Mouse (Mus musculus) embryonic fibroblast, embryonic 13.5 days (primary cell): ENCODE measurements around the gene Pi4kb. TPM values are rescaled to one million over a fixed set of nuclear protein-coding genes. Genes with fewer than 3 reads are reported as not detected.

ENCODE experiments used
- H3K27ac ChIP-seq: 2 replicates; pipeline ENCODE4 v1.5.1; 2012; ENCODE audit warnings: low read length, control low read depth, inconsistent platforms; ENCODE audit not compliant: insufficient read depth
- H3K4me1 ChIP-seq: 2 replicates; pipeline ENCODE4 v1.6.1; 2011; ENCODE audit warnings: low read length; ENCODE audit not compliant: control insufficient read depth, insufficient read depth
- H3K4me3 ChIP-seq: 2 replicates; pipeline ENCODE4 v1.5.1; 2011; ENCODE audit warnings: mild to moderate bottlenecking, control low read depth, low read length; ENCODE audit not compliant: insufficient read depth
- CTCF ChIP-seq: IDR thresholded peaks from 2 replicates; pipeline ENCODE4 v1.5.1; 2011; ENCODE audit warnings: mild to moderate bottlenecking, control low read depth, low read length, moderate library complexity, borderline replicate concordance; ENCODE audit not compliant: insufficient read depth
- POLR2A ChIP-seq: IDR thresholded peaks from 2 replicates; pipeline ENCODE4 v1.6.1; 2011; ENCODE audit warnings: low read depth, mild to moderate bottlenecking, control low read depth, low read length, moderate library complexity
- polyA plus RNA-seq: library from polyadenylated mRNA; stranded (reverse); fragments of >200 nt; gene quantifications from 2 replicates; pipeline ENCODE4 v1.2.4, GENCODE M21; 2011; ENCODE audit warnings: low read depth; ENCODE audit not compliant: missing spikeins, insufficient read length

The Pi4kb gene
- polyA plus RNA-seq, 1 experiment = 35.9 TPM

GRCm38 (mm10) chr3:95042166-95042837, 67.8 kb downstream of the Pi4kb start, which contains the start of gene Psmd4:
Gene Psmd4 (minus strand): TSS chr3:95042614.
- TF ChIP-seq POLR2A (peak; percentile 94), CTCF (no peak)
- H3K27ac ChIP-seq = peak within 1 kb of the TSS; percentile 19
- peak within 1 kb of the TSS; percentile 95 for H3K4me3 ChIP-seq
- peaks cover 8% of the 10 kb centered on the region for H3K4me1 ChIP-seq

GRCm38 (mm10) chr3:95042838-95043229, 68.3 kb downstream of the Pi4kb start:
- Histone ChIP-seq H3K27ac (peak overlapping the region; percentile 19; the same call in 1 of the 2 replicates), H3K4me3 (no peak overlapping the region)
- TF ChIP-seq POLR2A (no peak), CTCF (no peak)

GRCm38 (mm10) chr3:95043251-95043650, 68.7 kb downstream of the Pi4kb start:
- H3K27ac ChIP-seq = no peak overlapping the region
- no peak for TF ChIP-seq CTCF
- TF ChIP-seq POLR2A = no peak
- H3K4me3 ChIP-seq = no peak overlapping the region
- peaks cover 8% of the 10 kb centered on the region for H3K4me1 ChIP-seq

More at GRCm38 (mm10) chr3:95042838-95043229, 68.3 kb downstream of the Pi4kb start:
- H3K4me1 ChIP-seq = peaks cover 8% of the 10 kb centered on the region

GRCm38 (mm10) chr3:95046462-95047057, 72.0 kb downstream of the Pi4kb start:
- no peak overlapping the region for H3K27ac ChIP-seq
- H3K4me3 ChIP-seq = no peak overlapping the region
- TF ChIP-seq CTCF (no peak), POLR2A (no peak)
- peaks cover 2% of the 10 kb centered on the region for H3K4me1 ChIP-seq

GRCm38 (mm10) chr3:95047914-95048313, 73.4 kb downstream of the Pi4kb start:
- Histone ChIP-seq H3K4me3 (no peak overlapping the region), H3K4me1 (peaks cover under 1% of the 10 kb centered on the region), H3K27ac (no peak overlapping the region)
- TF ChIP-seq POLR2A (no peak), CTCF (no peak)

GRCm38 (mm10) chr3:95052959-95053358, 78.4 kb downstream of the Pi4kb start:
- Histone ChIP-seq H3K4me1 (peaks cover 12% of the 10 kb centered on the region), H3K27ac (no peak overlapping the region), H3K4me3 (no peak overlapping the region)
- no peak for TF ChIP-seq POLR2A
- no peak for TF ChIP-seq CTCF

GRCm38 (mm10) chr3:95053701-95054100, 79.2 kb downstream of the Pi4kb start:
- TF ChIP-seq POLR2A (no peak), CTCF (no peak)
- Histone ChIP-seq H3K4me3 (no peak overlapping the region), H3K27ac (no peak overlapping the region), H3K4me1 (peaks cover 12% of the 10 kb centered on the region)

- H3K4me1 ChIP-seq = peaks cover 12% of the 10 kb centered on the region
- H3K27ac ChIP-seq = peak overlapping the region; percentile 50
- TF ChIP-seq CTCF (no peak), POLR2A (no peak)
- H3K4me3 ChIP-seq = no peak overlapping the region
Observed at GRCm38 (mm10) chr3:95054481-95055260, 80.1 kb downstream of the Pi4kb start.

- Histone ChIP-seq H3K4me1 (peaks cover 12% of the 10 kb centered on the region), H3K27ac (no peak overlapping the region), H3K4me3 (no peak overlapping the region)
- no peak for TF ChIP-seq POLR2A
- no peak for TF ChIP-seq CTCF
Observed at GRCm38 (mm10) chr3:95056275-95056674, 81.7 kb downstream of the Pi4kb start.

Other genes starting within 250 kb of the Pi4kb start
- 0.17 TPM in 1 of 2 replicates, not detected in the other for gene Cgn, start 188.2 kb upstream of the Pi4kb start, polyA plus RNA-seq
- 34.7 and 41.6 TPM in 2 replicates for gene Pogz, start 137.2 kb upstream of the Pi4kb start, polyA plus RNA-seq
- gene Psmb4, start 87.8 kb upstream of the Pi4kb start, polyA plus RNA-seq = 236 and 256 TPM in 2 replicates
- gene Selenbp1, start 41.7 kb upstream of the Pi4kb start, polyA plus RNA-seq = 1.6 and 4.5 TPM in 2 replicates
- 22.6 and 24.2 TPM in 2 replicates for gene Rfx5, start 20.7 kb upstream of the Pi4kb start, polyA plus RNA-seq
- gene Zfp687, start 40.7 kb downstream of the Pi4kb start, polyA plus RNA-seq = 18.4 and 20.2 TPM in 2 replicates
- gene Psmd4, start 67.9 kb downstream of the Pi4kb start, polyA plus RNA-seq = 234 and 248 TPM in 2 replicates
- 73.5 and 78.1 TPM in 2 replicates for gene Pip5k1a, start 132.2 kb downstream of the Pi4kb start, polyA plus RNA-seq
- 37.2 and 40.4 TPM in 2 replicates for gene Vps72, start 136.3 kb downstream of the Pi4kb start, polyA plus RNA-seq
- gene Tmod4, start 149.7 kb downstream of the Pi4kb start, polyA plus RNA-seq = not detected in 2 replicates
- gene Scnm1, start 159.3 kb downstream of the Pi4kb start, polyA plus RNA-seq = 43.5 and 51.5 TPM in 2 replicates
- 5.4 and 5.6 TPM in 2 replicates for gene Lysmd1, start 159.4 kb downstream of the Pi4kb start, polyA plus RNA-seq
- gene Tnfaip8l2, start 167.6 kb downstream of the Pi4kb start, polyA plus RNA-seq = 0.47 TPM in 1 of 2 replicates, not detected in the other
- gene Sema6c, start 185.7 kb downstream of the Pi4kb start, polyA plus RNA-seq = 5.9 and 8.6 TPM in 2 replicates
- gene Gabpb2, start 243.2 kb downstream of the Pi4kb start, polyA plus RNA-seq = 16.1 and 22.7 TPM in 2 replicates